14 mouse cellular contexts compared by ENCODE assay signal in the genomic region with DNA sequence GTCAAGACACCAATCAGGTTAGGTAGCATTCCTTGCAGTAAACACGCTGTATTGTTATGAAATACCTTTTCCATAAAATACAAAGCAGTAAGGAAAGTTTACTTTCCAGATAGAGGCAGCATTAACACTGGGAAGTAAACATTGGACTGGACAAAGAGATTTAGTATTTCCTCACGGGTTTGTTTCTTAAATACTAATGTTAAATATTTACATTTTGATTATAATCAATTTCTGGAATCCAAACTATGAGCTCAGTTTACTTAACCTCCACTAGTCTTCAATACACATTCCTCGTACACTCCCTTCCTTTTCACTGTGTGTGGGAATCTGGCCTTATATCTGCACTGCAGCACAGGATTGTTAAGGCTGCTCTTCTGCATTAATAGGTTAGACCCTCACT. TPM values are rescaled to one million over a fixed set of nuclear protein-coding genes. Genes with fewer than 3 reads are reported as not detected.
"Had no signal": no experiment of that assay in that cellular context is flagged by ENCODE, and none has a peak within 500 bp of the region (broad histone marks: within the 10 kb centered on the region; RNA-seq: fewer than 3 reads in every experiment).

No protein-coding gene starts in this region.

- H3K27me3 ChIP-seq: hindbrain, embryonic 12.5 days; limb, embryonic 15.5 days; liver, embryonic 12.5 days; midbrain, embryonic 13.5 days had no signal

- H3K36me3 ChIP-seq: hindbrain, embryonic 12.5 days; limb, embryonic 15.5 days; liver, embryonic 12.5 days; midbrain, embryonic 13.5 days had no signal

- DNase-seq: kidney, adult 8-10 months; kidney, postnatal 36 days; layer of hippocampus, adult 9-11 months; layer of hippocampus, postnatal 36 days; right cerebral cortex, postnatal 14 days; thymus, postnatal 36 days had no signal

- H3K4me1 ChIP-seq: hindbrain, embryonic 12.5 days; limb, embryonic 15.5 days; liver, embryonic 12.5 days; midbrain, embryonic 13.5 days had no signal

- H3K4me3 ChIP-seq: hindbrain, embryonic 12.5 days; limb, embryonic 15.5 days; liver, embryonic 12.5 days; midbrain, embryonic 13.5 days had no signal

- H3K4me2 ChIP-seq: hindbrain, embryonic 12.5 days; limb, embryonic 15.5 days; liver, embryonic 12.5 days; midbrain, embryonic 13.5 days had no signal

- H3K9me3 ChIP-seq: hindbrain, embryonic 12.5 days; limb, embryonic 15.5 days; liver, embryonic 12.5 days; midbrain, embryonic 13.5 days had no signal

- H3K9ac ChIP-seq: hindbrain, embryonic 12.5 days; limb, embryonic 15.5 days; liver, embryonic 12.5 days; midbrain, embryonic 13.5 days had no signal

- ATAC-seq: hindbrain, embryonic 16.5 days; inflammation-experienced regulatory T-cells, adult 6 months; liver, embryonic 12.5 days; midbrain, embryonic 13.5 days had no signal

- H3K27ac ChIP-seq: hindbrain, embryonic 12.5 days; limb, embryonic 15.5 days; liver, embryonic 12.5 days; midbrain, embryonic 13.5 days had no signal

RNA-seq across cellular contexts. Expression of a gene that starts 37.6 kb away (rescaled TPM):
- polyA plus RNA-seq: inflammation-experienced regulatory T-cells, adult 6 months; liver, embryonic 12.5 days; liver, embryonic 16.5 days; testis, adult 2 months had no signal
